Mouse (Mus musculus): ENCODE results near the gene Nsdhl. TPM values are rescaled to one million over a fixed set of nuclear protein-coding genes. Genes with fewer than 3 reads are reported as not detected.

The Nsdhl gene
- total RNA-seq, 1 experiment from 2014 or later: 10.4 TPM

GRCm38 (mm10) chrX:72990581-72990980, 72.2 kb downstream of the Nsdhl start:
- no peak for ATAC-seq (replicated peaks; ENCODE audit: insufficient number of reproducible peaks, low FRiP score, low TSS enrichment, poor library complexity, severe bottlenecking)

- ATAC-seq (replicated peaks; ENCODE audit: insufficient number of reproducible peaks, low FRiP score, low TSS enrichment, poor library complexity, severe bottlenecking): no peak
These were observed 74.0 kb downstream of the Nsdhl start for GRCm38 (mm10) chrX:72992291-72992919.

- no peak for ATAC-seq (replicated peaks; ENCODE audit: insufficient number of reproducible peaks, low FRiP score, low TSS enrichment, poor library complexity, severe bottlenecking)
These were observed 77.2 kb downstream of the Nsdhl start for GRCm38 (mm10) chrX:72995542-72995941.

DNA sequence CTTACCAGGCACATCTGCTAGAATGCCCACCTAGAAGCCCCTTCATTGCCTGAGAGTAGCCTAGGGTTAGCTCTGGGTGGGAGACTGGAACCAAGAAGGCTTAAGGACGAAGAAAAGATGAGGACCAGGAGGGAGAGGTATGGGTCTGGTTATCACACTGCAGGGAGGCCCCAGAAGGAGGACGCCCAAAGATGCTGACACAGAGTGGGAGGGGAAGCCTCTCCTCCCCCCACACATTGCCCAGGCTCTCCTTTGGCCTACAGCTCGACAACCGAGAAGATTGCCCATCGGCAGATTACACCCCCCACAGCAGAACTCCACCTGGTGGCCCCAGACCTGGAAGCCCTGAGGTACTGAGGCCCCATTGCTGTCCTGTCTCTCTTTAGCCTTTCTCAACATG, 84.8 kb downstream of the Nsdhl start:
- no peak for ATAC-seq (replicated peaks; ENCODE audit: insufficient number of reproducible peaks, low FRiP score, low TSS enrichment, poor library complexity, severe bottlenecking)

DNA sequence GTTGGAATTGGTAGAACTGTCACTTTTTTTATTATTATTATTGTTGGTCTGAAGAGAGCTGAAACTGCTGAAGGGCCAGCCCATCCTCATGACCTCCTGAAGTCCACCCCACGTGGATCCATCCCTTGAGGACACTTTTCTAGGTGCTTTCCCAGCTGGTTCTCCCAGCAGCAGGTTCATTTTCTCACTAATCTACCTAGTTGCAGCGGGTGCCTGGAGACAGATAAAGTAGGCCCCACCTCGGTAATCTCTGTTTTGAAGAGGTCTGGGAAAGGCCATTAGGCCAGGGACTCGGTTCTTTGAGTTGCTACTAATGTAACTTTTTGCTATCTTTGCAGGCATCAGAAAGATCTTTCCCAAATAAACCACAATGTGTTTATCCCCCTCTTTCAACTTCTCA, 87.3 kb downstream of the Nsdhl start:
- no peak for ATAC-seq (replicated peaks; ENCODE audit: insufficient number of reproducible peaks, low FRiP score, low TSS enrichment, poor library complexity, severe bottlenecking)

- ATAC-seq (replicated peaks; ENCODE audit: insufficient number of reproducible peaks, low FRiP score, low TSS enrichment, poor library complexity, severe bottlenecking): peak; percentile 99
These were observed 89.5 kb downstream of the Nsdhl start for GRCm38 (mm10) chrX:73007597-73008479.

Other genes with a start within 250 kb of the Nsdhl start
- not detected in 3 replicates for gene Gabrq, start 93.4 kb upstream of the Nsdhl start, total RNA-seq (2017)
- 80.1 to 104 TPM (median 92.7 TPM) in 3 replicates for gene Cetn2, start 146 bp upstream of the Nsdhl start, total RNA-seq (2017)
- not detected in 3 replicates for gene Zfp185, start 68.8 kb downstream of the Nsdhl start, total RNA-seq (2017)
- not detected in 3 replicates for gene Pnma5, start 118.5 kb downstream of the Nsdhl start, total RNA-seq (2017)
- not detected in 3 replicates for gene Pnma3, start 146.2 kb downstream of the Nsdhl start, total RNA-seq (2017)
- gene Xlr4a, start 163.9 kb downstream of the Nsdhl start, total RNA-seq (2017): 10.5 to 20.8 TPM (median 17.3 TPM) in 3 replicates
- not detected in 3 replicates for gene Xlr3a, start 178.5 kb downstream of the Nsdhl start, total RNA-seq (2017)
- gene Gm14685, start 198.5 kb downstream of the Nsdhl start, total RNA-seq (2017): 0.11 to 0.29 TPM in 2 of 3 replicates, not detected in the other
- not detected in 3 replicates for gene Xlr5b, start 230.2 kb downstream of the Nsdhl start, total RNA-seq (2017)
- gene DXBay18, start 230.9 kb downstream of the Nsdhl start, total RNA-seq (2017): not detected in 3 replicates

Measured in monocyte, adult 5-6 weeks (primary cell).